Mouse (Mus musculus) ES-E14 (cell line): ENCODE results near the gene Il6ra.

ENCODE experiments used
- CHD2 ChIP-seq: IDR thresholded peaks from 2 replicates; pipeline ENCODE4 v1.6.1; 2014; ENCODE audit warnings: mild to moderate bottlenecking, low read depth, low read length, inconsistent platforms
- HCFC1 ChIP-seq: IDR thresholded peaks from 2 replicates; pipeline ENCODE4 v1.6.1; 2012; ENCODE audit warnings: low read length, inconsistent platforms, borderline replicate concordance; ENCODE audit not compliant: insufficient read depth
- MAFK ChIP-seq: IDR thresholded peaks from 2 replicates; pipeline ENCODE4 v1.6.1; 2014; ENCODE audit warnings: mild to moderate bottlenecking, low read depth, low read length, inconsistent platforms; ENCODE audit not compliant: insufficient read depth
- ZC3H11A ChIP-seq: IDR thresholded peaks from 2 replicates; pipeline ENCODE4 v1.6.1; 2012; ENCODE audit warnings: low read depth, mild to moderate bottlenecking, inconsistent platforms, low read length, borderline replicate concordance
- ZNF384 ChIP-seq: IDR thresholded peaks from 2 replicates; pipeline ENCODE4 v1.6.1; 2012; ENCODE audit warnings: low read depth, low read length, inconsistent platforms

- TF ChIP-seq CHD2 (no peak), ZC3H11A (no peak), ZNF384 (no peak), HCFC1 (no peak), MAFK (no peak)
These were observed 21.3 kb downstream of the Il6ra start for GRCm38 (mm10) chr3:89891696-89892095.
